Comparison of ENCODE assay signal across 8 mouse cellular contexts in the genomic region with DNA sequence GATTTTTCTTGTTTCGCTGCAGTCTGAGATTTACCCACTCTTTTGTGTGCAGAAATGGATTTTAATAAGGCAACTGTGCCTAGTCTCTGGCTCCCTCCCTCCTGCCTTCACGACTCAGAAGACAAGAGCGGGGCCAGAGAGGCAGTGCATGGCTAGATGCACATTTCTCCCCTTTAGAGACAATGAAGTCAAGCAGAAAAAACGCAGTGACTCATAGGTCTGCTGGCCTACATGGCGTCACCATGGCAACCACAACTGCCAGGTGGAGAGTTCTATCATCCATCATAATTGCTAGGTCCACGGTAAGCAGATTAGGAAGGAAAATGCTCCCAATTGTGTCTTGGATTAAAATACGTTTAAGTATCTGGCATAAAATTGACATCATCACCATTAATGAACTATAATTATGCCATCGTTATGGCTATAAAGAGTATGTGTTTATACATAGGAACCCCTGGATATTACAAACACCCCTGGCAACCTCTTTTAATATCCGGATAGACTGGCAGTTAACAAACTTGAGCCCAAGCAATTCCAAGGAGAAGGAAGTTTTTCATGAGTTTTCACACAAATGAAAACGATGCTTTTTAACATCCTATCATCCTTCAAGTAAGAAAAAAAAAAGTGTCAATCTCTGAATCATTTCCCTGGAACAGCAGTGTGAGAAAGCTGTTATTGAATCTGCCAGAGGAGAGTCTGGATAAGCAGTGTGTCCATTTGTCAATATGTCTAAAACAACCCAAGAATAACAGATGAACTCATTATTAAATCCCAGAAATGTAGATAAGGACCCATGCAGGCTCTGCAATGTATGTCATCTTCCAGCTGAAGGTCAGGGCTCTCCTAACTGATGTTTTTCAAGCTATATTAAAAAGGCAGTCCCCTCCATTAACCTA.
DNase-seq lines count a peak whose midpoint lies in the region; ATAC-seq and TF ChIP-seq lines count a peak whose summit lies in the region.

No protein-coding gene starts in this region.

- H3K27ac ChIP-seq in forebrain, postnatal 0 days (ENCODE audit: low read depth, low read length) = peak overlapping the region; percentile 41
- H3K27ac ChIP-seq in midbrain, embryonic 12.5 days (replicated peaks) = peak overlapping the region; percentile 81

- 9% methylated on average over 10 of the region's 10 CpGs for WGBS in forebrain, postnatal 0 days
- 31% methylated on average over 10 of the region's 10 CpGs for WGBS in midbrain, embryonic 12.5 days

- no peaks in the 10 kb centered on the region for H3K9me3 ChIP-seq in forebrain, postnatal 0 days (ENCODE audit: low read length)
- H3K9me3 ChIP-seq in midbrain, embryonic 12.5 days = no peaks in the 10 kb centered on the region

- peak; percentile 61 for DNase-seq in right cerebral cortex, adult 18-20 months
- no peak for DNase-seq in right cerebral cortex, postnatal 36 days (ENCODE audit: low spot score in 2 of 2)
- DNase-seq in cerebellum, adult 11-12 months = peak; percentile 93
- peak; percentile 68 for DNase-seq in forebrain, postnatal 0 days
- no peak for DNase-seq in spleen, postnatal 10 days (ENCODE audit: low spot score in 2 of 2)
- DNase-seq in spleen, postnatal 4 days (ENCODE audit: low spot score in 2 of 2) = no peak
- DNase-seq in gastrocnemius, postnatal 25 days = no peak

- no peak overlapping the region for H3K9ac ChIP-seq in forebrain, postnatal 0 days
- no peak overlapping the region for H3K9ac ChIP-seq in midbrain, embryonic 12.5 days (replicated peaks)

- no peaks in the 10 kb centered on the region for H3K36me3 ChIP-seq in forebrain, postnatal 0 days (ENCODE audit: insufficient read depth)
- no peaks in the 10 kb centered on the region for H3K36me3 ChIP-seq in midbrain, embryonic 12.5 days

- no peaks in the 10 kb centered on the region for H3K27me3 ChIP-seq in forebrain, postnatal 0 days (ENCODE audit: insufficient read depth, low read length)
- no peaks in the 10 kb centered on the region for H3K27me3 ChIP-seq in midbrain, embryonic 12.5 days

- no peak overlapping the region for H3K4me3 ChIP-seq in forebrain, postnatal 0 days (ENCODE audit: low read depth, low read length)
- no peak overlapping the region for H3K4me3 ChIP-seq in midbrain, embryonic 12.5 days

- peaks cover 11% of the 10 kb centered on the region; the same call in 1 of the 2 replicates for H3K4me1 ChIP-seq in forebrain, postnatal 0 days (ENCODE audit: insufficient read depth)
- H3K4me1 ChIP-seq in midbrain, embryonic 12.5 days = peaks cover 14% of the 10 kb centered on the region

- no peak overlapping the region; the same call in 1 of the 2 replicates for H3K4me2 ChIP-seq in forebrain, postnatal 0 days (ENCODE audit: low read depth)
- 0 out of 2 replicates have a peak overlapping the region, but pooled peaks have one; percentile 19 for H3K4me2 ChIP-seq in midbrain, embryonic 12.5 days (replicated peaks)

- no peak for TF ChIP-seq CTCF in forebrain, postnatal 0 days (IDR thresholded peaks at IDR 0.05; ENCODE audit: low read depth)

- peak; percentile 69 for ATAC-seq in forebrain, postnatal 0 days
- ATAC-seq in midbrain, embryonic 12.5 days (ENCODE audit: low FRiP score, low read depth) = peak; percentile 65

Comparison
In these comparisons a context has a peak if more than half of its experiments do, and no peak if none do; other contexts are left out.
1. DNase-seq: peak in right cerebral cortex, adult 18-20 months (single experiment), cerebellum, adult 11-12 months (single experiment) and forebrain, postnatal 0 days (single experiment); none in right cerebral cortex, postnatal 36 days (0 of 2), spleen, postnatal 10 days (0 of 2), spleen, postnatal 4 days (0 of 2) and gastrocnemius, postnatal 25 days (single experiment).